Mouse (Mus musculus) hindbrain, embryonic 14.5 days (tissue): ENCODE results near the gene Itga4. TPM values are rescaled to one million over a fixed set of nuclear protein-coding genes. Genes with fewer than 3 reads are reported as not detected.

Source experiments
- ATAC-seq: fragments of 200-750 bp; cut with Nextera tagmentation; 2 replicates; pipeline ENCODE4 v1.8.0; 2017; ENCODE audit warnings: moderate number of reproducible peaks, mild to moderate bottlenecking, moderate TSS enrichment, moderate library complexity; ENCODE audit not compliant: low FRiP score
- DNase-seq: peaks from one replicate; pipeline ENCODE4 v3.0.0-alpha.2; 2015; ENCODE audit warnings: low spot score
- H3K27ac ChIP-seq: fragments of 300-500 bp; sonication (generic); 2 replicates; pipeline ENCODE4 v1.5.1; 2014; ENCODE audit warnings: mild to moderate bottlenecking, moderate library complexity
- H3K27me3 ChIP-seq: fragments of 300-500 bp; sonication (generic); 2 replicates; pipeline ENCODE4 v1.6.1; 2014; ENCODE audit warnings: mild to moderate bottlenecking, low read length, mixed read lengths; ENCODE audit not compliant: control insufficient read depth, insufficient read depth
- H3K36me3 ChIP-seq: fragments of 300-500 bp; sonication (generic); replicated peaks from 2 replicates; pipeline ENCODE4 v1.6.1; 2014; ENCODE audit not compliant: control insufficient read depth, insufficient read depth
- H3K4me1 ChIP-seq: fragments of 300-500 bp; sonication (generic); replicated peaks from 2 replicates; pipeline ENCODE4 v1.6.1; 2014; ENCODE audit warnings: antibody characterized with exemption, low read length, mixed read lengths; ENCODE audit not compliant: control insufficient read depth, insufficient read depth
- H3K4me2 ChIP-seq: fragments of 300-500 bp; sonication (generic); replicated peaks from 2 replicates; pipeline ENCODE4 v1.6.1; 2014; ENCODE audit warnings: mild to moderate bottlenecking, moderate library complexity
- H3K4me3 ChIP-seq: fragments of 300-500 bp; sonication (generic); replicated peaks from 2 replicates; pipeline ENCODE4 v1.5.1; 2014; ENCODE audit warnings: mild to moderate bottlenecking, low read length
- H3K9ac ChIP-seq: fragments of 300-500 bp; sonication (generic); 2 replicates; pipeline ENCODE4 v1.6.1; 2014
- H3K9me3 ChIP-seq: fragments of 300-500 bp; sonication (generic); 2 replicates; pipeline ENCODE4 v1.6.1; 2016; ENCODE audit warnings: low read length; ENCODE audit not compliant: control insufficient read depth
- WGBS: fragments of 180-500 bp; shearing (Covaris S2); extraction: QIAGEN DNeasy Blood & Tissue Kit; methylation state at CpG from one replicate; pipeline ENCODE4 v1.1.7; 2014; 5-methylcytosine and 5-hydroxymethylcytosine counted together
- polyA plus RNA-seq: library from polyadenylated mRNA; unstranded; fragments of >200 nt; fragmentation: Nextera tagmentation; extraction: Ambion mirVana; gene quantifications from 2 replicates; pipeline ENCODE4 v1.2.1, GENCODE M21; 2014

Itga4 gene
- polyA plus RNA-seq, 1 experiment from 2014 or later = 4.3 TPM

DNA sequence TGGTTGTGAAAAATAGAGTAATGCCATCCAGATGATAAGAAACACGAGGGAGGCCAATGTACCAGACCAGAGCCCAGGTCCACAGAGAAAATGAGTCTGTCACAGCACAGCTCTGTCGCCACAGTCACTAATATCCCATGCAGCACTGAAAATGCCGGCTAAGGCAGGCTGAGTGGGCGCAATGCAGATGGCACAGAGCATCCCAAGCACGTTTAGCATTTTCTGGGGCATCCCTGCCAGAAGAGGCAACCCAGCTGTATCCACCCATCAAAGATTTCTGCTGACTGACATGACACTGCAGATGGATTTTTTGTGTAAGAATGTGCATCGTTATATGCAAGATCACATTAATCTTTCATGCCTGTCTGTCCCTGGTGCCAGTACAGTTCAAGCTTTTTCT lies 106.8 kb downstream of the Itga4 start:
- Histone ChIP-seq H3K4me3 (no peak overlapping the region), H3K27ac (no peak overlapping the region), H3K27me3 (no peaks in the 10 kb centered on the region), H3K9me3 (no peaks in the 10 kb centered on the region), H3K4me2 (no peak overlapping the region), H3K9ac (no peak overlapping the region), H3K36me3 (no peaks in the 10 kb centered on the region), H3K4me1 (no peaks in the 10 kb centered on the region)
- WGBS = 60% methylated on average over 6 of the region's 6 CpGs
- DNase-seq (no peak), ATAC-seq (no peak)

DNA sequence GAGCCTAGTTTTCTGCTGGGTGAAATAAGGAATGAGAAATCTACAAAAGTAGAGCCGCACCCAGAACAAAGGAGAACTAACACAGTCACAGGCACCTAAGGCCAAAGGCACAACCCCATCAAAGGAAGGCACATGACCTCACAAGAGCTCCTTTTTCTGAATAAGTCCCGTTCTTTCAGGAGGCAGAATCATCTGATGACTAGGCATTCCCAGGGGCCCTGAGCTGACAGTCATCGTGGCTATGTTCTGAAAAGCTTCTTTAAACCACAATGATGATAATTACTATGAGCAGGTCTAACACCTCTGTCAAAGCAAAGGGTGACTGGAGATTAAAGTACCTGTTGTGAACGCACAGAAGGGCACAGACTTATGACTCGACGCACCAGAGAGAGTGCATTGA lies 108.7 kb downstream of the Itga4 start:
- Histone ChIP-seq H3K9me3 (no peaks in the 10 kb centered on the region), H3K27me3 (no peaks in the 10 kb centered on the region), H3K4me3 (no peak overlapping the region), H3K4me2 (no peak overlapping the region), H3K36me3 (no peaks in the 10 kb centered on the region), H3K4me1 (no peaks in the 10 kb centered on the region), H3K9ac (no peak overlapping the region), H3K27ac (no peak overlapping the region)
- DNase-seq = no peak
- no peak for ATAC-seq
- WGBS = 61% methylated on average over 6 of the region's 6 CpGs

DNA sequence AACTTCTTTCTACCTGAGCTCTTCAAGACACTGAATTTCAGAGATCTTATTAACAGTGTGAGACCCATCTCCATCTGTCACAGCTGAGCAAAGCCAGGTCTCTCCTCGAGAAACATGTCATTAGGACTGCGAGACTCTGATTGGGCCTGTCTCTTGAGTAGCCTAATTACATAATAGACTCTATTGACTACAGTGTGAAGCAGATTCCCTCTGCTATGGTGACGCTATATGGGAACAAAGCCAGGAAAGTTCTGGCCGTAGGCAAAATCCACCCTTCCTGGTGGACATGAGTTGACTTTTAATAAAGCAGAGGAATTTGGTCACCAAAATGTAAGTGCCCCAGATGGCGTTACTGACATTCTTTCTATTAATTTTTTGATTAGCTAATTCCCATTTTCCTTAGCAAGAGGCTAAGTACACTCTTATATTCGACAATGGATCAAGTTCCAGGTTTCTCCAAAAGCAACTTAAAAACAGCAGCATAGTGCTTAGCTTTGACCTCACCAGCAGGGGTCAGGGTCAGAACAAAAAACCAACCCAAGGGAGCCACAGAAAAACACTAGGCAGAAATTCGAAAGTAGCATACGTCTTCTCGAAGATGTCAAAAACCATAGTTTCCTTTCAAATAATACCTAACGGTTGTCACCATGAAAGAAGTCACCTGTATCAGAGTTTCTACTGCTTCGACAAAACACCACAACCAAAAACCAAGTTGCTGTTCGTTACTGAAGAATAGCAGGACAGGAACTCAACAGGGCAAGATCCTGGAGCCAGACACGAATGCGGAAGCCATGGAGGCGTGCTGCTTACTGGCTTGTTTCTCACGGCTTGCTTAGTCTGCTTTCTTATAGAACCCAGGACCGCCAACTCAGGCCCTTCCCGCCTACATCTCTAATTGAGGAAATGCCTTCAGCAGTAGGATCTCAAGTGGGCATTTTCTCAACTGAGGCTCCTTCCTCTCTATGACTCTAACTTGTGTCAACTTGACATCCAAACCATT lies 112.5 kb downstream of the Itga4 start:
- DNase-seq (peak; percentile 41), ATAC-seq (peak; percentile 73; the same call in 1 of the 2 replicates)
- Histone ChIP-seq H3K27ac (no peak overlapping the region), H3K4me3 (no peak overlapping the region), H3K9me3 (no peaks in the 10 kb centered on the region), H3K4me1 (0 out of 2 replicates have a peak, but pooled peaks cover 3% of the 10 kb centered on the region), H3K9ac (no peak overlapping the region), H3K36me3 (no peaks in the 10 kb centered on the region), H3K27me3 (no peaks in the 10 kb centered on the region), H3K4me2 (no peak overlapping the region)
- 68% methylated on average over 18 of the region's 18 CpGs for WGBS

DNA sequence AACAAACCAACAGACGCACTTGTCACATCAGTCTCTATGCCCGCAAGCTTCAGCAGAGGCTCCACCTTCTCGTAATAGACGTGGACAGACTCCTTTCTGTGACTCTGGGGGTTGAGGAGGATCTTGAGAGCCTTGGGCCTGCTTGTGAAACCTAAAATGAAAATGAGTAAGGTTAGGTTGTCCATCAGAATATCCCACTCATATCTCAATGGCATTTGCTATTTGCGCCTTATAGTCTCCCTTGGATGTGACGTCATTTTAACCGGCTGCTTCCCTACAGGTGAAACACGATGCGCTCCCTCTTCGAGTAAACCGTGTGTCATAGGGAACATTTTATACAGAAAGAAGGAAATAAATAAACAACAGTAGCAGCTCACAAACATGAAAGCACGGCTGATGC lies 113.4 kb downstream of the Itga4 start:
- no peak for ATAC-seq
- 86% methylated on average over 12 of the region's 12 CpGs for WGBS

DNA sequence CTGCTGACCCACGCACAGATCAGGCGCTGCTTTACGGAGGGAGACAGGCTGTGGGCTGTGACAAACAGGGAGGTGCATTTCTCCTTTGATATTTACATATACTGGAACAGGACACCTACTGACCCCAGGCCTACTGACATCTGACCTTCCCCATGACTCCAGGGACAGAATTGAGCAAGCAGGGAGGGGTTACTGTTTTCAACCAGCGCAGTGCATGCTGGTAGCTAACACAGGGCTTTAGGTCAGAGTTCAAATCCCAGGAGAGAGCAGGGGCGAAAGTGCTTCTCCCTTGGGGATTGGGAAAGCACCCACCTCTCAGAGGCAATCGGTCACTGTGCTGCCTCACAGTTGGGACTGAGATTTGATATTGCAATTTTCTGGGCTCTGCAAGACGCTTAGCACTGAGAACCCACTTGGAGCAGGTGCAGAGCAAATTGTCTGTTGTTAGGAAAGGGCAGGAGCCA lies 113.9 kb downstream of the Itga4 start:
- no peaks in the 10 kb centered on the region for H3K36me3 ChIP-seq
- no peaks in the 10 kb centered on the region for H3K9me3 ChIP-seq
- H3K9ac ChIP-seq = no peak overlapping the region
- DNase-seq = no peak
- no peak overlapping the region for H3K27ac ChIP-seq
- no peaks in the 10 kb centered on the region for H3K27me3 ChIP-seq
- no peak overlapping the region for H3K4me3 ChIP-seq
- H3K4me1 ChIP-seq = 0 out of 2 replicates have a peak, but pooled peaks cover 3% of the 10 kb centered on the region
- 49% methylated on average over 7 of the region's 7 CpGs for WGBS
- H3K4me2 ChIP-seq = no peak overlapping the region
- no peak; the same call in 1 of the 2 replicates for ATAC-seq

More for the DNA sequence above, 113.4 kb downstream of the Itga4 start:
- no peaks in the 10 kb centered on the region for H3K36me3 ChIP-seq
- H3K27me3 ChIP-seq = no peaks in the 10 kb centered on the region
- H3K9ac ChIP-seq = no peak overlapping the region
- no peak overlapping the region for H3K27ac ChIP-seq
- no peak overlapping the region for H3K4me2 ChIP-seq
- DNase-seq = no peak
- no peaks in the 10 kb centered on the region for H3K9me3 ChIP-seq
- 0 out of 2 replicates have a peak, but pooled peaks cover 3% of the 10 kb centered on the region for H3K4me1 ChIP-seq
- H3K4me3 ChIP-seq = no peak overlapping the region

DNA sequence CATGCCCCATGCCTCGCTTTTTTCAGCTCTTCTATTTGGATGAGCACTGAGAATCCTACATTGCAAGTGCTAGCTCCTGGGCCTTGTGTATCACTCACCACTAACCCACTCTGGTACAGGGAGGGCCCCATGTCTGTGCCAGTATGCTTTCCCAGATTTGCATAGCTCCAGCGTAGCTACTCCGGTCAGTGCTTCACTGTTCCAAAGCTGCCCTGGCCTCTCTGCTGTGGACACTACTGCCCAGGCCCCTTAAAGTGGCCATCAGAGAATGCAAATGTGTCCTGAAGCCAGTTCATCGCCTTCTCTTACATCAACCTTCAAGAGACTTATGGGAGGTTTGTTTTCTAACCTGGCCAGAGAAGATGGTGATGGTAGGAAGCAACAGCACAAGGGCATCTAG lies 114.7 kb downstream of the Itga4 start:
- no peak overlapping the region for H3K9ac ChIP-seq
- no peaks in the 10 kb centered on the region for H3K9me3 ChIP-seq
- 78% methylated on average over 4 of the region's 4 CpGs for WGBS
- no peak for ATAC-seq
- 0 out of 2 replicates have a peak, but pooled peaks cover 3% of the 10 kb centered on the region for H3K4me1 ChIP-seq
- no peaks in the 10 kb centered on the region for H3K27me3 ChIP-seq
- no peak overlapping the region for H3K27ac ChIP-seq
- H3K36me3 ChIP-seq = no peaks in the 10 kb centered on the region
- no peak for DNase-seq
- H3K4me3 ChIP-seq = no peak overlapping the region
- no peak overlapping the region for H3K4me2 ChIP-seq

DNA sequence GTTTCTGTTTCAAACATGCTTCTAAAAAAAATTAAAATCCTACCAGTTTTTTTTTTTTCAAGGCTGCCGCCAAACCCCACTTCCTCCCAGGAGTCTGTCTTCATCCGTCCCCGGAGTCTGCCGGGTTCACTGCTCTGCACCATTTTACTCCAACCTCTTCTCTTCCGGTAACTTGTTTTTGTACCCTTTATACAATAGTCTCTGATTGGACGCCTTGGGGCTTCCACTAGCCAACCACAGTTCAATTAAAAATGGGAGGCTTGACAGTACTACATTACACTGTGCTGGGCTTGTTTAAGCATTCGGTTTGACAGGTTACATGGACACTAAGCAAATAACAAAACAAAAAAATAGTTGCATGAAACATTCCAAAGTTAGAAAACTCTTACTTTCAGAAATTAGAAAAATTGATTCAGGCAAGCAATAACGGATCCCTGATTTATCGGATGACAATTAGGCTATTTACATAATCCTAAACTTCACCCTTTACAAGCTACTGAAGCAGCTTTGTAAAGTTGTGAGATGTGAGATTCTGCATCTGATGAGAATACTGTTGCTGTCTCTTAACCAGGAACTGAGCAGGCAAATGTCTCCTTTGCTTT lies 115.6 kb downstream of the Itga4 start:
- H3K36me3 ChIP-seq = no peaks in the 10 kb centered on the region
- H3K27me3 ChIP-seq = no peaks in the 10 kb centered on the region
- no peak overlapping the region for H3K4me3 ChIP-seq
- 0 out of 2 replicates have a peak, but pooled peaks cover 3% of the 10 kb centered on the region for H3K4me1 ChIP-seq
- no peak overlapping the region for H3K27ac ChIP-seq
- ATAC-seq = no peak
- DNase-seq = no peak
- no peak overlapping the region for H3K9ac ChIP-seq
- WGBS = 84% methylated on average over 9 of the region's 9 CpGs
- no peaks in the 10 kb centered on the region for H3K9me3 ChIP-seq
- no peak overlapping the region for H3K4me2 ChIP-seq

DNA sequence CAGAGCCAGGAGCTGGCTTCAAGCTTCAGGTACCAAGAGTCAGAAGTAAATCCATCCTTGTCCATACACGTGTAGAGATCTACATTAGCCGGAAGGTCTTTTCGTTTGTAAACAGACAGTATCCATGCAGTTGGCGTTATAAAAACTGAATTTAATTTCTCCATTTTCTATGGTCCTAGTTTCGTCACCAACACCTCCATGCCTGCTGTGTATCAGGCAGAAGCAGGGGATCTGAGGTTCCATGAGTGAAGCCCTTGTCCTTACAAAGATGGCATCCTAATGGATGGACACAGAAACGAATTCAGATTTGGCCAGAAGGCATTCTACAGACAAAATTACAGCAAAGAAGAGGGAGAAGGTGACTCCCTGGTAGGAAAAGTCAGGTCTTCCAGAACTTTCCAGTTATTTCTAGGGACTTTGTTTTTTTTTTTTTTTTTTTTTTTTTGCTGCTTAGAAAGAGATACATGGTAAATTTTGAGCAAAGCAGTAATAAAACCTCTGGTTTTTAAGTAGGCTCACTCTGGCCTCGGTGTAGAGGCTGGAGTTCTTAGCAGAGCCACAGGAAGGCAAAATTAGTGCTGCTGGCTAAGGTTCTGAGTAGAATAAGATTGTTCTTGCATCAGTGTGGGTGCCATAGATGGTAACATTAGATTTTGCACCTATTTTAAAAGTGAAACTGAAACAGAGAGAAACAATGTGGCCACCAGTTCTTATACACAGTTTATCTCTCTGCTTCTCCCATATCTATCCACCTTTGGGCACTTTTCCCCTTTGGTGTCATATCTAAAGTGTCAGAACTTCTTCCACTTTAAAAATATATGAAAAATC lies 116.3 kb downstream of the Itga4 start:
- 90% methylated on average over 7 of the region's 7 CpGs for WGBS
- H3K27me3 ChIP-seq = no peaks in the 10 kb centered on the region

DNA sequence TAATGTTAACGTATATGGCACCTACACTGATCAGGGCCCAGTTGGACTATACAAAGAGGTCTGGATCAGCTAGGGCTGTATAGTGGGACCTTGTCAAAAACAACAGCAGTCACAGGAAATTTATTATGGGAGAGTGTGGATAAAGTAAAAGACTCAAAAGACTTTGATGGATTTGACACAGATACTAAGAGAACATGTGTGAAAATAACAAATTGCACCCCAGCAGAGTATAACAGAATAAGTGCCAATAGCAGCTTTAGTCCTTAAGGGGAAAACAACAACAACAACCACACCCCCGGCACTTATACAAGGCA lies 116.9 kb downstream of the Itga4 start:
- WGBS = 74% methylated on average over 2 of the region's 2 CpGs
- Histone ChIP-seq H3K36me3 (no peaks in the 10 kb centered on the region), H3K27me3 (no peaks in the 10 kb centered on the region), H3K4me3 (no peak overlapping the region), H3K4me1 (0 out of 2 replicates have a peak, but pooled peaks cover 3% of the 10 kb centered on the region), H3K9me3 (no peaks in the 10 kb centered on the region), H3K27ac (no peak overlapping the region), H3K9ac (no peak overlapping the region), H3K4me2 (no peak overlapping the region)
- ATAC-seq = no peak
- no peak for DNase-seq

More for the DNA sequence above, 116.3 kb downstream of the Itga4 start:
- Histone ChIP-seq H3K4me3 (no peak overlapping the region), H3K36me3 (no peaks in the 10 kb centered on the region), H3K4me1 (0 out of 2 replicates have a peak, but pooled peaks cover 3% of the 10 kb centered on the region), H3K4me2 (no peak overlapping the region), H3K9ac (no peak overlapping the region), H3K9me3 (no peaks in the 10 kb centered on the region), H3K27ac (no peak overlapping the region)
- ATAC-seq = no peak
- DNase-seq = no peak
